Mouse (Mus musculus) intestine, embryonic 15.5 days (tissue): ENCODE data around the gene Ctdspl2. TPM values are rescaled to one million over a fixed set of nuclear protein-coding genes. Genes with fewer than 3 reads are reported as not detected.

Source experiments
- polyA plus RNA-seq: library from polyadenylated mRNA; unstranded; fragments of >200 nt; fragmentation: Nextera tagmentation; extraction: Ambion mirVana; gene quantifications from 2 replicates; pipeline ENCODE4 v1.2.1, GENCODE M21; 2015

The Ctdspl2 gene
- polyA plus RNA-seq, 1 experiment from 2014 or later, result 46.8 TPM

Other genes with a start within 250 kb of the Ctdspl2 start
- 2.5 and 2.6 TPM in 2 replicates for gene Frmd5, start 148.9 kb upstream of the Ctdspl2 start, polyA plus RNA-seq
- 16.3 and 19.6 TPM in 2 replicates for gene Casc4, start 89.0 kb upstream of the Ctdspl2 start, polyA plus RNA-seq
- gene Mageb3, start 91 bp downstream of the Ctdspl2 start, polyA plus RNA-seq, result 0.11 TPM in 2 replicates
- gene Eif3j1, start 72.5 kb downstream of the Ctdspl2 start, polyA plus RNA-seq, result 9.6 and 10.6 TPM in 2 replicates
- 8.5 TPM in 2 replicates for gene Spg11, start 162.4 kb downstream of the Ctdspl2 start, polyA plus RNA-seq
- 367 and 406 TPM in 2 replicates for gene B2m, start 191.7 kb downstream of the Ctdspl2 start, polyA plus RNA-seq
- gene Trim69, start 204.7 kb downstream of the Ctdspl2 start, polyA plus RNA-seq, result 0.09 TPM in 1 of 2 replicates, not detected in the other
- not detected in 2 replicates for gene Patl2, start 230.2 kb downstream of the Ctdspl2 start, polyA plus RNA-seq
- not detected in 2 replicates for gene Terb2, start 230.3 kb downstream of the Ctdspl2 start, polyA plus RNA-seq